Mouse (Mus musculus) brown adipose tissue, adult 24 weeks (tissue): ENCODE results near the gene 1700125H20Rik. TPM values are rescaled to one million over a fixed set of nuclear protein-coding genes. Genes with fewer than 3 reads are reported as not detected.

ENCODE experiments used
- H3K27ac ChIP-seq: fragments of 200-500 bp; replicated peaks from 2 replicates; pipeline ENCODE4 v1.5.1; 2012; ENCODE audit warnings: low read depth, mild to moderate bottlenecking, low read length
- H3K4me1 ChIP-seq: fragments of 200-500 bp; 2 replicates; pipeline ENCODE4 v1.6.1; 2012; ENCODE audit warnings: low read length, mixed read lengths; ENCODE audit not compliant: control insufficient read depth, insufficient read depth, insufficient read length
- H3K4me3 ChIP-seq: fragments of 200-500 bp; 2 replicates; pipeline ENCODE4 v1.5.1; 2012; ENCODE audit warnings: low read depth, mild to moderate bottlenecking, low read length, moderate library complexity; ENCODE audit not compliant: insufficient read depth
- polyA plus RNA-seq: library from polyadenylated mRNA; stranded (reverse); fragments of >200 nt; gene quantifications from 2 replicates; pipeline ENCODE4 v1.2.4, GENCODE M21; 2012; ENCODE audit not compliant: missing spikeins, insufficient read depth, insufficient read length

The 1700125H20Rik gene
- polyA plus RNA-seq, 1 experiment, result not detected

DNA sequence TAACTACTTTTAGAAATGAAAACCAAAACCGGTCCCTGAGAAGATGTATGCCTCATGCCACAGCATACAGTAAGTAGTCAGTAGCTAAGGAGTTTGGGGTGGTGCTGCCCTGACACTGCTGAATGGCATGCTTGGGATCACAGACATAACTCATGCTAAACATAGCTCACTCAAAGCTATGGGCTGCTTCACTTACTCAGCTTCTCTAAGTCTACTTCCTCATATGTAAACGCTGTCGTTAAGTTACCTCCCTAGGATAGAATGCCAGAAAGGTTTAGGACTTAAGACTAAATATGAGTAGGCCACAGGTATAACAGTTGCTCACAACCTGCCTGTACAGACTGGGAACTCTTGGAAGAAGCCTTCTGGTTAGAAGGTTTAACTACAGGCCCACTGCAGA is 44.5 kb downstream of the 1700125H20Rik start:
- H3K27ac ChIP-seq, result no peak overlapping the region
- H3K4me1 ChIP-seq, result no peaks in the 10 kb centered on the region

DNA sequence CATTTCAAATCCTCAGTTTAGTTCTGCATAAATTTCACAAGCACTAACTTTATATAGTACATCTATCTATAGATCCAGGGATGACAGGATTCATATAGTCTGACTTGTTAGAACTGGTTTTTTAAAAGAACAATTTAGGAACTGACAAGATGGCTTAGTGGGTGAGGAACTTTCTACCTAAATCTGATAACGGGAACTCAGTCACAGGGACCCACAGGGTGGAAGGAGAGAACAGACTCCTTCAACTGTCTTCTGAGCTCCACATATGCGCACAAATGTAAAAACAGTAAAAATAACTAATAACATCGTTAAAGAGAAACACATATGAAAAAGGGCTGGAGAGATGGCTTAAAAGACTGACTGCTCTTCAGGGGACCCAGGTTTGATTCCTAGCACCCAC is 48.8 kb downstream of the 1700125H20Rik start:
- H3K27ac ChIP-seq, result no peak overlapping the region
- H3K4me3 ChIP-seq, result no peak overlapping the region
- peaks cover 2% of the 10 kb centered on the region for H3K4me1 ChIP-seq

More for the DNA sequence above, 44.5 kb downstream of the 1700125H20Rik start:
- H3K4me3 ChIP-seq, result no peak overlapping the region

DNA sequence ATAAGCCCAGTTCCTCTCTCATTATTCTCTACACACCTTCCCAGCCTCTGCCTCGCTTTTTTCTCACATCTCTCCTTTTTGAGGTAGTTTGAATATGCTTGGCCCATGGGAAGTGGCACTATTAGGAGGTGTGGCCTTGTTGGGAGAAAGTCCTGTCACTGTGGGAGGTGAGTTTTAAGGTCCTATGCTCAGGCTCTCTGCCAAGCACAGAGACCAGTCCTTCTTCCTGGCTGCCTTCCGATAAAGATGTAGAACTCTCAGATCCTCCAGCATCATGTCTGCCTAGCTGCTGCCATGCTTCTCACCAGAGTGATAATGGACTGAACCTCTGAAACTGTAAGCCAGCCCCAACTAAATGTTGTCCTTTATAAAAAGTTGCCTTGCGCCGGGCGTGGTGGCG is 52.4 kb downstream of the 1700125H20Rik start:
- no peak overlapping the region for H3K4me3 ChIP-seq
- H3K4me1 ChIP-seq, result peaks cover 2% of the 10 kb centered on the region
- no peak overlapping the region for H3K27ac ChIP-seq

DNA sequence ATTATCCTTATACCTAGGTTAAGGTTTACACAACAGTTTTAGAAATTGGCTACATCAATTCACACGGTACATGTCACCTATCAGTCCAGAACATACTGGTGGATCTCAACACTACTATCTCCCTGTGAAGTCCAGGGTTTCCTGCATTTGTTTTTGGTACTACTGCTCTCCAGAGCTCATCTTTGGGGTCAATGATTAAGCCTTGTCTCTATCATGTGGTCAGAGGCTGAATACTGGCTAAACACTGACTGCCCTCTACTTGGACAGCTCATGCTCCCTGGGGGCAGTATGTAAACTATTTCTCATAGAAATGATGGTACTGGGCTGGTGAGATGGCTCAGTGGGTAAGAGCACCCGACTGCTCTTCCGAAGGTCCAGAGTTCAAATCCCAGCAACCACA is 53.0 kb downstream of the 1700125H20Rik start:
- H3K4me1 ChIP-seq, result peaks cover 2% of the 10 kb centered on the region
- H3K4me3 ChIP-seq, result no peak overlapping the region
- H3K27ac ChIP-seq, result no peak overlapping the region

Other genes starting within 250 kb of the 1700125H20Rik start
- gene Car4, start 212.6 kb upstream of the 1700125H20Rik start, polyA plus RNA-seq, result 26.3 and 58.9 TPM in 2 replicates
- gene Usp32, start 30.2 kb upstream of the 1700125H20Rik start, polyA plus RNA-seq, result 16.5 and 28.5 TPM in 2 replicates
- gene Appbp2, start 64.7 kb downstream of the 1700125H20Rik start, polyA plus RNA-seq, result 12.4 and 16.7 TPM in 2 replicates
- 4.7 and 6.7 TPM in 2 replicates for gene Ppm1d, start 140.8 kb downstream of the 1700125H20Rik start, polyA plus RNA-seq
- gene Bcas3, start 182.8 kb downstream of the 1700125H20Rik start, polyA plus RNA-seq, result 21.2 and 27.8 TPM in 2 replicates